ENCODE assay signal across 9 mouse cellular contexts in the genomic region with DNA sequence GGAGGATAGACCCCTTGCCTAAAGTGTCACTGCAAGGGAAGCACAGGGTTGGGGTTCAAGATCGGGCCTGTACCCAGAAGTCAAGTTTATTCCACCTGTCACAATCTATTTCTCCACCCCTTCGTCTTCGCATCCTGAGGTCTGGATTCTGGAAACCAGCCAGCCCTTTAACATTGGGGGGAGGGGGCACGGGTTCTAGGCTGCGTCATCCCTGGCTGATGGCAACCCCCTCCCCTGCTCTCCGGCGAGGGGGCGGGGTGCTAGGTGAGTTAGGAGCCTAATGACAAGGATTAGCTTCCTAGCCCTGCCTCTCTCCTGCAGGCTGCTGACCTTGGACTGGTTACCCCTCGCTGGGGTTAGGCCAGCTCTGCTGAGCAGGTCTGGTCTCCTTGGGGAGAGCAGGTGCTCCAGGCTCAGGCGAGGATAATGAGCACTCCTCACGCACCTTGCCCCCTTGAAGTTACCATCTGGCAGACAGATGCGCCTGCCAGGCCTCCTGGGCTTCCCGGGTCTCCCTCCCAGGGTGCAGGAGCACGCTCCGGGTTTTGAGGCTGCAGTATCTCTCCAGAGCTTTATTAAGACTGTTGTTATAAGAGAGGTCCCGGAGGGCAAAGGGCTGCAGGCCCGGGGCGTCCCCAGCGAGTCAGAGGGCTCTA. TPM values are rescaled to one million over a fixed set of nuclear protein-coding genes. Genes with fewer than 3 reads are reported as not detected.
DNase-seq lines count a peak whose midpoint lies in the region; ATAC-seq and TF ChIP-seq lines count a peak whose summit lies in the region.
"Had no signal": no experiment of that assay in that cellular context is flagged by ENCODE, and none has a peak within 500 bp of the region (broad histone marks: within the 10 kb centered on the region; RNA-seq: fewer than 3 reads in every experiment).

No protein-coding gene starts in this region.

- peak overlapping the region; percentile 88 for H3K27ac ChIP-seq in heart, adult 2 months
- H3K27ac ChIP-seq in heart, embryonic 16.5 days (ENCODE audit: low read length): no peak overlapping the region
- H3K27ac ChIP-seq in liver, embryonic 11.5 days (ENCODE audit: low read depth, low read length): peak overlapping the region; percentile 25; the same call in 1 of the 2 replicates
- H3K27ac ChIP-seq in stomach, embryonic 14.5 days (ENCODE audit: low read length): peak overlapping the region; percentile 82; the same call in 1 of the 2 replicates

- no peak for TF ChIP-seq POLR2A in heart, adult 2 months (IDR thresholded peaks at IDR 0.05; ENCODE audit: insufficient read depth, low read depth, low read length)

- 21% methylated on average over 19 of the region's 19 CpGs for WGBS in heart, adult 2 months
- WGBS in heart, embryonic 16.5 days: 10% methylated on average over 19 of the region's 19 CpGs
- WGBS in liver, embryonic 11.5 days: 5% methylated on average over 19 of the region's 19 CpGs
- 6% methylated on average over 19 of the region's 19 CpGs for WGBS in stomach, embryonic 14.5 days

- H3K4me1 ChIP-seq in heart, adult 2 months (ENCODE audit: control insufficient read depth, insufficient read depth, low read length): peaks cover 1% of the 10 kb centered on the region
- H3K4me1 ChIP-seq in heart, embryonic 16.5 days (ENCODE audit: control insufficient read depth, insufficient read depth, low read length): peaks cover 5% of the 10 kb centered on the region; the same call in 1 of the 2 replicates
- peaks cover 13% of the 10 kb centered on the region for H3K4me1 ChIP-seq in liver, embryonic 11.5 days (replicated peaks; ENCODE audit: control insufficient read depth, insufficient read depth, low read length)
- peaks cover 15% of the 10 kb centered on the region; the same call in 1 of the 2 replicates for H3K4me1 ChIP-seq in stomach, embryonic 14.5 days (ENCODE audit: control insufficient read depth, insufficient read depth, low read length)

- DNase-seq in heart, adult 2 months: no peak
- DNase-seq in heart, adult 18-20 months: no peak
- peak; percentile 83 for DNase-seq in cerebellum, adult 11-12 months
- peak; percentile 49 for DNase-seq in liver, embryonic 11.5 days (ENCODE audit: low spot score)
- no peak for DNase-seq in spleen, postnatal 14 days (ENCODE audit: low spot score in 2 of 2)
- DNase-seq in spleen, adult 18-20 months: no peak

- intact Hi-C loops in heart, adult 2 months (cut with DNase I): no loop called here

- no peaks in the 10 kb centered on the region for H3K36me3 ChIP-seq in heart, adult 2 months (ENCODE audit: control insufficient read depth, insufficient read depth, low read length)
- H3K36me3 ChIP-seq in heart, embryonic 16.5 days (ENCODE audit: control insufficient read depth, insufficient read depth): no peaks in the 10 kb centered on the region
- H3K36me3 ChIP-seq in liver, embryonic 11.5 days (ENCODE audit: control insufficient read depth, insufficient read depth, low read length): no peaks in the 10 kb centered on the region
- H3K36me3 ChIP-seq in stomach, embryonic 14.5 days (ENCODE audit: control insufficient read depth, insufficient read depth, low read length): no peaks in the 10 kb centered on the region

- no peaks in the 10 kb centered on the region for H3K79me2 ChIP-seq in heart, adult 2 months (replicated peaks; ENCODE audit: control insufficient read depth, insufficient read depth, low read length)

- TF ChIP-seq CTCF in heart, adult 2 months (IDR thresholded peaks at IDR 0.05): no peak

- TF ChIP-seq EP300 in heart, adult 2 months (IDR thresholded peaks at IDR 0.05; ENCODE audit: insufficient read depth, low read depth, low read length): no peak

- no peak for ATAC-seq in heart, embryonic 16.5 days (replicated peaks; ENCODE audit: extremely low read depth, insufficient read depth, low FRiP score)
- peak; percentile 33; the same call in 1 of the 2 replicates for ATAC-seq in liver, embryonic 11.5 days (replicated peaks; ENCODE audit: low FRiP score)
- no peak for ATAC-seq in stomach, embryonic 14.5 days (ENCODE audit: insufficient number of reproducible peaks, insufficient read depth, low FRiP score, low read depth)

- peak overlapping the region; percentile 74 for H3K4me3 ChIP-seq in heart, adult 2 months
- H3K4me3 ChIP-seq in heart, embryonic 16.5 days (ENCODE audit: low read length): peak overlapping the region; percentile 60
- peak overlapping the region; percentile 73 for H3K4me3 ChIP-seq in liver, embryonic 11.5 days (ENCODE audit: low read depth, low read length)
- H3K4me3 ChIP-seq in stomach, embryonic 14.5 days (ENCODE audit: low read depth, low read length): peak overlapping the region; percentile 92

- no peaks in the 10 kb centered on the region for H3K27me3 ChIP-seq in heart, adult 2 months (ENCODE audit: control insufficient read depth, insufficient read depth, low read length)
- peaks cover 69% of the 10 kb centered on the region for H3K27me3 ChIP-seq in heart, embryonic 16.5 days (ENCODE audit: control insufficient read depth, insufficient read depth, low read length)
- H3K27me3 ChIP-seq in liver, embryonic 11.5 days (replicated peaks; ENCODE audit: control insufficient read depth, insufficient read depth, low read length): peaks cover 92% of the 10 kb centered on the region
- no peaks in the 10 kb centered on the region for H3K27me3 ChIP-seq in stomach, embryonic 14.5 days (ENCODE audit: control insufficient read depth, insufficient read depth, low read length)

- peak overlapping the region; percentile 96 for H3K4me2 ChIP-seq in heart, embryonic 16.5 days (ENCODE audit: low read depth, low read length)
- peak overlapping the region; percentile 71 for H3K4me2 ChIP-seq in liver, embryonic 11.5 days
- H3K4me2 ChIP-seq in stomach, embryonic 14.5 days (replicated peaks; ENCODE audit: low read depth, low read length): peak overlapping the region; percentile 91

- no peaks in the 10 kb centered on the region for H3K9me3 ChIP-seq in heart, embryonic 16.5 days (replicated peaks; ENCODE audit: control insufficient read depth, low read length)
- no peaks in the 10 kb centered on the region for H3K9me3 ChIP-seq in liver, embryonic 11.5 days (ENCODE audit: control insufficient read depth, low read length)
- no peaks in the 10 kb centered on the region for H3K9me3 ChIP-seq in stomach, embryonic 14.5 days (ENCODE audit: control insufficient read depth, low read depth, low read length)

- H3K9ac ChIP-seq in heart, adult 2 months (ENCODE audit: low read depth, low read length): peak overlapping the region; percentile 62; the same call in 1 of the 2 replicates
- peak overlapping the region; percentile 73 for H3K9ac ChIP-seq in heart, embryonic 16.5 days (ENCODE audit: low read length)
- no peak overlapping the region for H3K9ac ChIP-seq in liver, embryonic 11.5 days (ENCODE audit: low read depth, low read length)
- no peak overlapping the region for H3K9ac ChIP-seq in stomach, embryonic 14.5 days (replicated peaks; ENCODE audit: low read depth, low read length)

RNA-seq across cellular contexts. Expression of a gene that starts 0.9 kb away (rescaled TPM):
- total RNA-seq in heart, adult 2 months (2021): 10 to 100 TPM; 12.0 to 12.7 TPM
- 6.9 and 7.1 TPM in 2 replicates for polyA plus RNA-seq in heart, adult 2 months (2012; rRNA removed)
- 10 to 100 TPM; 12.3 to 12.6 TPM for total RNA-seq in heart, adult 18-20 months (2021)
- polyA plus RNA-seq in heart, embryonic 16.5 days (2015; fragmentation: Nextera tagmentation; extraction: Ambion mirVana): 0.97 and 1.3 TPM in 2 replicates
- polyA plus RNA-seq in liver, embryonic 11.5 days (2014; fragmentation: Nextera tagmentation; extraction: Ambion mirVana): 2.1 TPM in 2 replicates
- 4.0 and 5.1 TPM in 2 replicates for polyA plus RNA-seq in stomach, embryonic 14.5 days (2014; fragmentation: Nextera tagmentation; extraction: Ambion mirVana)

RNA-seq across cellular contexts. Expression of a gene that starts 18.8 kb away (rescaled TPM):
- total RNA-seq in heart, adult 2 months (2021): 10 to 100 TPM; 75.0 to 75.5 TPM
- polyA plus RNA-seq in heart, adult 2 months (2012; rRNA removed): 25.3 and 32.9 TPM in 2 replicates
- 10 to 100 TPM; 76.1 to 88.4 TPM for total RNA-seq in heart, adult 18-20 months (2021)
- polyA plus RNA-seq in heart, embryonic 16.5 days (2015; fragmentation: Nextera tagmentation; extraction: Ambion mirVana): 22.3 and 24.5 TPM in 2 replicates
- 15.1 and 17.9 TPM in 2 replicates for polyA plus RNA-seq in liver, embryonic 11.5 days (2014; fragmentation: Nextera tagmentation; extraction: Ambion mirVana)
- polyA plus RNA-seq in stomach, embryonic 14.5 days (2014; fragmentation: Nextera tagmentation; extraction: Ambion mirVana): 17.6 and 19.4 TPM in 2 replicates

RNA-seq across cellular contexts. Expression of a gene that starts 56.9 kb away (rescaled TPM):
- total RNA-seq in heart, adult 2 months (2021): not detected
- polyA plus RNA-seq in heart, adult 2 months (2012; rRNA removed): not detected in 2 replicates
- total RNA-seq in heart, adult 18-20 months (2021): not detected
- polyA plus RNA-seq in heart, embryonic 16.5 days (2015; fragmentation: Nextera tagmentation; extraction: Ambion mirVana): 0.10 and 0.20 TPM in 2 replicates
- polyA plus RNA-seq in liver, embryonic 11.5 days (2014; fragmentation: Nextera tagmentation; extraction: Ambion mirVana): 0.12 and 0.21 TPM in 2 replicates
- polyA plus RNA-seq in stomach, embryonic 14.5 days (2014; fragmentation: Nextera tagmentation; extraction: Ambion mirVana): 0.17 and 0.25 TPM in 2 replicates
- polyA plus RNA-seq: testis, adult 2 months had no signal

Comparison
In these comparisons a context has a peak if more than half of its experiments do, and no peak if none do; other contexts are left out.
1. DNase-seq: peak in cerebellum, adult 11-12 months (single experiment) and liver, embryonic 11.5 days (single experiment); none in heart, adult 2 months (0 of 2), heart, adult 18-20 months (0 of 2), spleen, postnatal 14 days (0 of 2) and spleen, adult 18-20 months (0 of 2).
2. H3K9ac ChIP-seq: peak in heart, adult 2 months (single experiment) and heart, embryonic 16.5 days (single experiment); none in liver, embryonic 11.5 days (single experiment) and stomach, embryonic 14.5 days (single experiment).
3. Peak in every context shown above with its lines, with median percentiles within 50 percentile points of each other: H3K4me3 ChIP-seq and H3K4me2 ChIP-seq.